Comparison of ENCODE assay signal across 22 mouse cellular contexts in genomic region chr12:59507431-59507830, GRCm38 (mm10).
"Had no signal": no experiment of that assay in that cellular context is flagged by ENCODE, and none has a peak within 500 bp of the region (broad histone marks: within the 10 kb centered on the region; RNA-seq: fewer than 3 reads in every experiment).

No protein-coding gene starts in this region.

- H3K4me1 ChIP-seq: lung, embryonic 15.5 days; megakaryocyte, embryonic 14.5 days; midbrain, embryonic 13.5 days; neural tube, embryonic 13.5 days; neural tube, embryonic 15.5 days; stomach, embryonic 15.5 days had no signal

- H3K4me3 ChIP-seq: lung, embryonic 15.5 days; megakaryocyte, embryonic 14.5 days; midbrain, embryonic 13.5 days; myocyte; neural tube, embryonic 13.5 days; neural tube, embryonic 15.5 days; stomach, embryonic 15.5 days had no signal

- H3K36me3 ChIP-seq: lung, embryonic 15.5 days; midbrain, embryonic 13.5 days; neural tube, embryonic 13.5 days; neural tube, embryonic 15.5 days; stomach, embryonic 15.5 days had no signal

- H3K9ac ChIP-seq: liver, postnatal 0 days; lung, embryonic 15.5 days; midbrain, embryonic 13.5 days; neural tube, embryonic 13.5 days; neural tube, embryonic 15.5 days; stomach, embryonic 15.5 days had no signal

- ATAC-seq: liver, postnatal 0 days; lung, postnatal 0 days; midbrain, embryonic 13.5 days; midbrain, embryonic 16.5 days had no signal

- H3K27me3 ChIP-seq: lung, embryonic 15.5 days; megakaryocyte, embryonic 14.5 days; midbrain, embryonic 13.5 days; neural tube, embryonic 13.5 days; neural tube, embryonic 15.5 days; stomach, embryonic 15.5 days had no signal

- H3K9me3 ChIP-seq: lung, embryonic 15.5 days; megakaryocyte, embryonic 14.5 days; midbrain, embryonic 13.5 days; neural tube, embryonic 13.5 days; neural tube, embryonic 15.5 days; stomach, embryonic 15.5 days had no signal

- H3K27ac ChIP-seq: lung, embryonic 15.5 days; macrophage; midbrain, embryonic 13.5 days; neural tube, embryonic 13.5 days; neural tube, embryonic 15.5 days; stomach, embryonic 15.5 days; stomach, postnatal 0 days had no signal

- DNase-seq: liver, postnatal 0 days; lung, adult 2 months; lung, postnatal 14 days; lung, postnatal 36 days; retina, postnatal 1 day; right cerebral cortex, adult 18-20 months; right cerebral cortex, postnatal 25 days; right cerebral cortex, postnatal 4 days; thymus, adult 2 months; thymus, postnatal 25 days; thymus, postnatal 4 days had no signal
